Mouse (Mus musculus) adrenal gland, postnatal 36 days (tissue): ENCODE results near the gene Srms. TPM values are rescaled to one million over a fixed set of nuclear protein-coding genes. Genes with fewer than 3 reads are reported as not detected.

ENCODE experiments used
- DNase-seq, 2 experiments: peaks; one replicate each; pipeline ENCODE4 v3.0.0; 2021; ENCODE audit warnings: mixed read lengths in 1 of 2
- long read RNA-seq, 2 experiments: library from polyadenylated mRNA; stranded (forward); transcript quantifications; one replicate each; pipeline ENCODE4 v2.0.0; 2021; ENCODE audit warnings: borderline sequencing depth in 2 of 2
- total RNA-seq, 2 experiments: library from RNA; stranded (reverse); gene quantifications; 2 replicates each; pipeline ENCODE4 v1.2.3; 2021

Gene Srms
- under 1 TPM; 0.53 to 0.66 TPM for total RNA-seq
- long read RNA-seq, experiment 1, partial matches to known transcripts: 0 of 1 reads
- long read RNA-seq, experiment 1, other reads (novel, unspliced or antisense): 1 of 1 reads
- long read RNA-seq, experiment 2: 0 reads

DNA sequence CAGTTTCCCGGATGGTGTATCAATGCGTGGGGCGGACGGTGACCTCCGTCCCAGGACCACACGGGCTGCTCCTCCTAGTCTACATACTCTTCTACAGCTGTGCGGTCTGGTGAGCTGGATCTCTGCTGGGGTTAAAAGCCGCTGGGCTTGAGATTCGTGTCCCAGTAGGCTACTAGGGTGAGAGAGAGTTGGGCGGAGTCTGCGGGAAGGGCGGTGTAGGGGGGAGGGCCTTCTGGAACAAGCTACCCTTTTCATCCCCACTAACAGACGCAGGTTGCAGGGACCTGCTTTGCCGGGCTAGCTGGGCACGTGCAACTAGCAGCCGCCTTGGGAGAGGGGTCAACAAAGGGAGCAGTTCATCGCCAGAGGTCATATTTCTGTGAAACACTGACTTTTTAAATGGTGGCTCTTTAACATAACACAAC, at the start of gene Srms:
TSS of gene Srms (minus strand) at position 165 of the 425 bp plus-strand sequence.
- DNase-seq: peak; percentile 56 to 66

DNA sequence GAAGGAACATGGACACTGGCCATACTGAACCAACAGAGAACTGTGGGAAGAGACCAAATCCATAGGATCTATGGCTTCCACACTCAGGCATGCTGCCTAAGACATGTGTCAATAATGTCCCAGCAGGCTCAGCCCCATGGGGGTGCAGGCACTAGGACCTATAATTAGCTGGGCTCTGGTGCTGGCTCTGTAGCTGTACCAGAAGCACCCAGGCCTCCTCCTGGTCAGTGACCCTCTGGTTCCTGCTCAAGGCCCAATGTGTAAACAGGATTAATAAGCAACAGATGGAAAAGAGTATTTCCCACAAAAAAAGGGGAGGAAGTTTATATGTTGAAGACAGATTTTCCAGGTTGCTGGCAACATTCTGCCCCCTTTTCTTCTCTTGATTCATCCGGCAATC, 40.3 kb upstream of the Srms start:
- no peak for DNase-seq

DNA sequence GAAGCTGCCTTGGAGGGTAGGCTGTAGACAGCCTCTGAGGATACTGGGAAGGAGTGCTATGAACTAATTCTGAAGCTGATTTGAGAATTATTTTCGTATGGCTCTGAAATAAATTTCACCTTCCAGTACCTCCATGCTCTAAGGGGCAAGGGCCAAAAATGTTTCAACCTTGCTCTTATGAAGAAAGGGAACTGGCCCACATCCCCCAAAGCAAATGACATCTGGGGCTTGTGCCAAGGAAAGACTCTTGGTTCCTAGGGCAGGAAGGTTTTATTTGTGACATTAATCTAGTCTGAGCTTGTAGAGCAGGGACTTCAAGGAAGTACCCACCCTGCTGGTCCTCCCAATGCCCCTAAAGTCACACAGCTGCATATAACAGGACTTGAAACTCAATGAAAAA, 38.9 kb upstream of the Srms start:
- no peak for DNase-seq

DNA sequence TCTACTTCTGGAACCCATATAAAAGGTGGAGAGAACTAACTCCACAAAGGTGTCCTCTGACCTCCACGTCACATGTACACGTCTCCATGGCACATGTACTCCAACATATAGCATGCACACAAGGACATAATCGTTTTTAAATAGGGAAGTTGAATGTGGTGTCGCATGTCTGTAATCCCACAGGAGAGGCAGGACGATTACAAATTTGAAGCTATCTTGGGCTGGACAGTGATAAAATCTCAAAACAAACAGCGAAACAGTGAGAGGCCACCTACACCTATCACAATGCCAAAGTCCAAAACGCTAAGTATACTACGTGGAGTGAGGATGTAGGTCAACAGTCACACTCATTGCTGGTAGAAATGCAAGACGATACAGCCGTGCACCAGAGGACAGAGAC, 36.2 kb upstream of the Srms start:
- no peak for DNase-seq

DNA sequence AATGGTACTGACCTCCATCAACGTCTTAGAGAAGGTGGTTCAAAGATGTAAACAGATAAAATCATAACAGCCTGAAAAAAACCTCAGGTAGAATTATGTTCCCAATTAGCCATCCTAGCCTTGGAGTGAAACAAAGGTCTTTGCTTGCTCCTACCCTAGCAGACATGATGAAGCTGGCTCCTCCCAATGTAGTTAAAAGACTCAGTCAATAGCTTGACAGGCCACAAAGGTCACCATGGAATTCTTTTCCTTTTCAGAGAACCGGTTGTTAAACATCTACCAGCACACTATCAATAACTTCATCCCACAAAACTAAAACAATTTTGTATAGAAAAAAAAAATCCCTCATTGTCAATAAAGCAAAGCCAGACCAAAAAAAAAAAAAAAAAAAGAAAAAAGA, 32.0 kb upstream of the Srms start:
- no peak for DNase-seq

DNA sequence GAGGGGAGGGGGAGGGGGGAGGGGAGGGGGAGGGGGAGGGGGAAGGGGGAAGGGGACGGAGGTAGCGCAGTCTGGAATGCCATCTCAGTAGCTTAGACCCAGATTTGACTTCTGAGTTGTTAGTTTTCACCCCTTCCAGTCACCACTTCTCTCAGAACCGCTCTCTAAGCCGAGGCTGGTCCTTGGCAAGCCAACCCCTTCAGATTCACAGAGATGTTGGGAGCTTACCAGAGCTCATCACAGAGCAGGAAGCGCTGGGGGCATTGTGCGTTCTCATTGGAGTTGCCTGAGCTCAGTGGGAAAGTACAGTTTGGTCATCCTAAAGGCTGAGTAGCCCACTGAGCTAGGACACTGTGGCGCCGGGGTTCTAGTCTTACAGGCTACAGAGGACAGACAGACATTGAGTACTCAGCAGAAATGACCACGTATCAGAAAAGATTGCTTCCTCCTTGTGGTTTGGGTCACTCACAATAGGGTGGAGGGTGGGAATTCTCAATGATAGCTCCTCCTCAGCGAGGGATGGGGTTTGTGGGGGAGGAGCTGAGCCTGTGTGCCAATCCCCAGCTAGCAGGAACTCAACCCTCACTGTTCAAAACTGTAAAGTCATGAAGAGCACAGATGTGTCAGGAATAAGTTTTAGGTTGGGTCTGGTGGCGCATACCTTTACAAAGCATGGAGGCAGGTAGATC, 30.9 kb upstream of the Srms start:
- peak in 1 of 2 experiments; percentile 57 for DNase-seq

DNA sequence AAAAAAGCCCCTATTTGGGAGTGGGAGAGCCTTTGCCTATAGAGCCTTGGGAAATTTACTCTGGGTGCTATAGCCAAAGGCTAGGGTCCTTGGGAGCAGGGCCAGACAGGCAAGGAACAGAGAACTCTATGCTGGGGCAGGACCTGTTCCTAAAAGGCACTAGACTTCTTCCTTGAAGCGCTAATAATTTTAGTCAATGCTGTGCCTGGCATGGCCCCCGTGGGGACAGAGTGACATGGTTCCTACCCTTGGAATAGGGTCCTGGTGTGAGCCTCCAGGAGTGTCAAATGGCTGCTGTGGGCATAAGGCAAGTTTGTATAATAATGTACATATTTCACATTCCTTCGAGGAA, 29.3 kb upstream of the Srms start:
- DNase-seq: no peak

DNA sequence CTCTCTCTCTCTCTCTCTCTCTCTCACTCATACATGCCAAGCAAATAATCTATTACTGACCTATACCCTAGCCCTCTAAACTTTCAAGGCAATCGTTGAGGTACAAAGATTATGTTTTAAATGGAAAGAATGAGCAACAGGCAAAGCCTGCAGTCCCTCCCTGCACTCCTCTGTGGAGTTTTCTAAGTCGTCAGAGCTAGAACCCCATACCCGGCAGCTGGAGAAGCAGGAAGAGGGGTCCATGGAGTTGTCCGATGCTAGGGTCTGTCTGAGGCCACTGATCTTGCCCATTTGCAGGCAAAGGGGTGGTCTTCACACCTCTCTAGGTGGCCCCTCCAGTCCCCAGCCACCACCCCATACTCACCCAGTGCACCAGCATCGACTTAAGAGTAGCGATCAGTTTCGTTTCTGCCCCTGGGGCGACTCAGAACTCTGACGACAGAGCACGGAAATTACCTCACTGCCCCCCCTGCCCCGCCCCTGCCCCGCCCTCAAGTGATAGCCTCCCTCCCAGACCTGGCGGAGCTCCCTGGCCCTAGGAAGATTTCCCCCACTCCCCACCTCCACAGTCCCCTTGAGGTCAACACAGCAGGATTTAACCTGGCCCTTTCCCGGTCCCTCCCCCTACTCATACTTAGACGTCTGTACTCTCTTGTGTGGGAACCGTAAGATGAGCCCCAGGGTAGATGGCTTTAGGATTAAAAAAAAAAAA, 28.8 kb upstream of the Srms start, which contains the start of gene Helz2:
TSS of gene Helz2 (minus strand) at position 426 of the 712 bp plus-strand sequence.
- DNase-seq: peak; percentile 69 to 75

DNA sequence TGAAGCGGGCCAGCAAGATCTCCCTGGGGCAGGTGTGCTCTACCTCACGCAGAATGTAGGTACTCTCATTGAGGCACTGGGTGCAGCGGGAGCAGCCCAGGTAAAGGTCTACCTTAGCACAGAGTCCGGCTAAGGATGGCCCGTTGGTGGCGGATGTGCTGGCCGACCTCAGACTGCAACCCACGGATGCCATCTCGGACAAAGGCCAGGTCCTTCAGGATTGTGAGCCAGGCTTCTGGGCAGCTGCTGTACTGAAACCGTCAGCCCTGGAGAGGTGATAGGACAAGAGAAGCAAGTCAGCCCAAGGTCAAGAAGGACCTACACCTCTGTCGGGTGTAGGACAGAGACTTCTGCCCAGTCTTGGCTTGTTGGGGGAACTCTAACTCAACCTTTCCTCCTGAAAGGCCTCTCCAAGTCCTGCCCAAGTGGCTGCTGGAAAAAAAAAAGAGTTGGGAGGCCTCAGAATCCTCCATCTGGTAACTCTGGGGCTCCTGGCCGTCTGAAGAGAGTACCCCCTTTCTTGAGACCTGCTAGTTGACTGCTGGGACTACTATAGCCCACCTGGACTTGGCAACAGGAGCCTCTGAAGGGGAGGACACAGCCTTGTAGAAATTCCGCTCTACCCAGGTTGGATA, 27.9 kb upstream of the Srms start:
- no peak for DNase-seq

DNA sequence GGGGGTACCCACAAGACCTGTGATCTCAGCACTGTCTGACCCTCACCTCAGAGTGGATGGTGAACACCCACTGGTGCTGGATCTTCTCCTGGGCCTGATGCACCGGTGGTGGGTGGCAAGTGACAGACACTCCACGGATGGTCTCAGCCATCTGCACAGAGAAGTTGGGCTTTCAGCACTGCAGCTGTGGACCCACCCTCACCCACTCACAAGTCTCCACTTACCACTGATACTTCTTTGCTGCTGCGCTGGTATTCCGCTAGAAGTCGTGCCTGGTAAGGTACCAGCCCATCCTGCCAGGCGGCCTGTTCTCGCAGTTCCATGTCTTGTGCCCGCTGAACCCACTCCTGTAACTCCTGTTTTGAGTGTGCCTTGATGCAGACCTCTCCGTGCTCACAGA, 26.3 kb upstream of the Srms start:
- DNase-seq: no peak

DNA sequence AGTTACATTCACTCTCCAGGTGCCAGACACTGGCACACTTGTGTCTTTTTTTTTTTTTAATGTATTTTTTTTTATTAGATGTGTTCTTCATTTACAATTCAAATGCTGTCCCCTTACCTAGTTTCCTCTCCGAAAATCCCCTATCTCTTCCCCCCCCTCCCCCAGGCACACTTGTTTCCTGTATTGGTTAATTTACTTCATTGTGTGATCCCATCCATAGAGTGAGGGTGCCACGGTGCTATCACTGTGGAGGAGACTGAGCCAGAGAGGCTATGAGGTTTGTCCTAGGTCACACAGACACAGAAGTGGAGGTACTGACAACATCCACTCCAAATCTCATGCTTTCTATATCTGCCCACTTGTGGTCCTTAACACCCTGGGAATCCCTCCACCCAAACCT, 25.9 kb upstream of the Srms start:
- DNase-seq: no peak

DNA sequence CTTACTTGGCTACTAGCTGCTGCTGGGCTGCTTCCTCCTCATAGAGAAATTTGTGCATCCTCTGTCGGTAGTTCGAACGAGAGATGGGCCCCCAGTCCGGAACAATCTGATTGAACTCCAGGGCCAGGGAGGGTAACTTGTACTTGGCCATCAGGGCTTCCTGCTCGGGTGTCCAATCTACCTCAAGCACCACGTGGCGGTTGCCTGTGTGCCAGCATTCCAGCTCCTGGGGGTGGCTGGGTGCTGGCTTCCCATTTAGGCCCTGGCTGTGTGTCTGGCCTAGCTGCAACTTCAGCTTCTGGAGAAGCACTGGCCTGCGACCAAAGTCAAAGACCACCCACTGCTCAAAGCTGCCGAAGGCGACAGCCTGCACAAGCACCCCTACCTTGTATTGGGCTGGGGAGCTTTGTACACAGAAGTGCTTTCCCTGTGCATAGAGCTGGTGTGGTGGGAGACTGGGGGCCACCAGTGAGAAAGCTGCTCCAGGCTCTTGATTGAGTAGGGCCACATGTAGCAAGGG, 25.2 kb upstream of the Srms start:
- DNase-seq: no peak

DNA sequence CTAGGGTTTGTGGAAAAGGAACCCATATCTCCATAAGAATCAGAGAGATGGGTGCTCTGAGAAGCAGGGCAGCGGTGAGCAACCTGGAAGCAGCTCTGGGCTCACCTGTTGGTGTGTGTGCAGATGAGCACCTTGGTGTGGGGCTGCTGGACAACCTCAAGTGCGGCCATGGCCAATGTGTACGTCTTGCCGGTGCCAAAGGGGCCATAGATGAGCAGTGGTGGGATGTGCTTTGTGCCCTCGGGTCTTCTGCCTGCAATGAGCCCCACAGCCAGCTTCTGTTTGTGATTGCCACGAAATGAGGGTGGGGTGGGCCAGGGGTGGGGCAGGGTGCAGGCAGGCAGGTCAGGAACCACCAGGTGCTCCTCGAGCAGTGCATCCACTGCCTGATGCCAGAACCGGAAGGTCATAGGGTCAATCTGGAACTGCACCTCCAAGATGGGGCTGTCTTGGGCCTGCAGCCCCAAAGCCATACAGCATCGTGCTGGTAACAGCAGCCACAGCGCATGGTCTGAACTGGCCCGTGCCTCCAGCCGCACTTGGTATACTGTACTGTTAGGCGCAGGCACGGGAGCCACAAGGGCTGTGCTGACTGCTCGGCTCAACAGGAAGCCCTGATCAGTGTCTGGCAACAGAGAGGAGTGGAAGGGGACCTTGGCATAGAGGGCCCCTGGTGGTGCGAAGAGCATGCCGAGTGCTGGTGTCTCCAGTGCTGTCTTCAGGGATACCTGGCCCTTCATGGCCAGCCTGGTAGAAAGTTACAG, 24.4 kb upstream of the Srms start:
- no peak for DNase-seq

DNA sequence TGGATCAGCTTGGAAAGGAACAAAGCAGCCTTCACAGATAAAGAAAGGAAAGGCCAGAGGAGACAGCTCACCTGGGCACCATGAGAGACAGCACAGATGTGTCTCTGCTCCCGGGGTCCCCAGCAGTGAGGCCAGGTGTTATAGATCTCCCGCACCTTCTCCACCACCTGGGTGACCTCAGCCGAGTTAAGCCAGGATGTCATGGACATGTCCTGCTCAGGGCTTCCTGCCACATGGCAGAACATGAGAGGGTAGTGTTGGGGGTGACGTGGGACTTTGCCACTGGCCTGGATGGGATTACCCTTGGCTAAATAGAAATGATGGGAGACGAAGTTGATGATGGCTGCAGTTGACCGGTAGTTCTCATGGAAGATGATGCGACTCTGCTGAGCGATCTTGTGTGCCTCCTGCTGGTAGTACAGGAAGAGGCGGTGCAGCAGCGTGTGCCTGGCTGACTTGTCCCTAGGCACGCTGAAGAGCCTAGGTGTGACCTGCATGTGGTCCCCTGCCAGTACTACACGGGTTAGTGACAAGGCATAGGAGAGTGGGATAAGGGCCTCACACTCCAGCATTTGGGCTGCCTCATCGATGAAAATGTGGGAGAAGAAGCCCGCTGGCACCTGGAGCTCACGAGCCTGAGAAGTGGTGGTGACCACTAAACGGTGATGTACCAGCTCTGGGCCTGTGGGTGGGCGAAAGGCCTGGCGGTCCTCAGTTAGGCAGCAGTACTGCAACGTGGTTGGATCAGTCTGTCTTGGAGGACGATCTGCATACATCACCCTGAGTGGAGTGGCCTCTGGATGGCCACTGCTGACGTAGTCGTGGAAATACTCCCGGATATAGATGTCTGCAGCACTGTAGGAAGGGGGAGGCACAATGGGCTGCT, 22.9 kb upstream of the Srms start:
- no peak for DNase-seq

DNA sequence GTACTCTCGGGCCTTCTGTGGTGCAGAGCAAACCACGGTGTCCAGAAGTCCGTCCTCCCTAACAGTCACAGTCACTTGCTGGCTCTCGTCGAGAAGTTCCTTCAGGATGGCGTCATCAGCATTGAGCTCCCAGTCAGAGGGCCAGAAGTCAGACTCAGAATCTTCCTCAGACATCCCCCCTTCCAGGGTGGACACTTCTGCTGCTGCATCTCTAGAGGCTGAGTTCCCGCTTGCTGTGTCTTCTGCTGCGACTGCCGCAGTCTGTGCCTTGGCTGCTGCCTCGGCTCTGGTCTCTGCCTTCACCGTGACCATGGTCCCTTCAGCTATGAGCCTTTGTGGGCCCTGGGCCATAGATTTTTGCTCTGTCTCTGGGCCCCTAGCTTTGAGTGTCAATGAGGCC, 21.7 kb upstream of the Srms start:
- DNase-seq: no peak

DNA sequence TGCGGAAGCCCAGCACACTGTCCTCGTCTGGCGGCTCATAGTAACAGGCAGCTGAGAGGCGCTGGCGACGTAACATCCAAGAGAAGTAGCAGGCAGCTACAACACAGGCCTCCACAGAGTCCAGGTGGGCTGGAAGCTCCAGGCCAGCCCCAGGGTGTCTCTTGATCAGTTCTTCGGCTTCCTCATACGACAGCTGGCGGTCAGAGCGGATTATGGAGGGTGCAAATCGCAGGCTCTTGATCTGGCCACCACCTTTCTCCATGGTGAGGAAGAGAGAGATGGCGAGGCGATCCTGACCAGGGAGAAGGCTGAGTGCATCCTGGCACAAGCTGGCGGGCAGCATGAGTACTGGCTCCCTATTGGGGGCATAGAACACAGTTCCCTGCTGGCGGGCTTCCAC, 20.5 kb upstream of the Srms start:
- DNase-seq: no peak

DNA sequence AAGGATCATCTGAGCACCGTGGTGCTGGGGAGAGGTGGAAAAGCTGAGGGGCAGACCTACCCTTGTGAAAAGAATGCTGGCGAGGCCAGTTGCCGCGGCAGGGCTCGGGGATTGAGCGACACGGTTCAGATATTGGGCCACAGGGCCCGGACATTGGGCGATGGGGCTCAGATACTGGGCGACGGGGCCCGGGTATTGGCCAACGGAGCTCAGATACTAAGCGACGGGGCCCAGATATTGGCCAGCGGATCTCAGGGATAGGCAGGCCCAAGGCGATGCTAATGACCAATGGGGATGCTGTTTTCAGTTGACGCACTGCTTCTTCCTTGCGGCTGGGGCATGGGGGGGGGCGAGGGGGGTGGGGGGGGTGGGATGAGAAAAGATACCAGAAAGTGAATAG, 18.2 kb upstream of the Srms start:
- DNase-seq: no peak

DNA sequence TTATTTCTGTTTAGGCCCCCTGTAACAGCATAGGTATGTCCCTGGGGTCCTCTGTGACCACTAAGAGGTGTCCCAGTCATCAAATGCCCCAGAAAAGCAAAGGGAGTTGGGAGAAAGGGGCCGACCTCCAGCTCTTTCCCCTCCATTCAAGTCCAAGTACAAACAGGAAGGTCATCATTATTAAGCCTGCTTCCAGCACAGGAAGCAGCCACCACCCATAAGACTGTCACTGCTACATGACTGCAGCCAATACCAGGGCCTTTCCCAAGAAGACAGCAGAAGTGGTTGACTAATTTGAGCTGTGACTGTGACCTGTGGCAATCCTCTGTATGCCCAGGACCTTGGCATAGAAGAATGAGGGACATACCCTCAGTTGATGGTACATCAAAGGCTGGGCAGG, 15.3 kb upstream of the Srms start:
- DNase-seq: no peak

DNA sequence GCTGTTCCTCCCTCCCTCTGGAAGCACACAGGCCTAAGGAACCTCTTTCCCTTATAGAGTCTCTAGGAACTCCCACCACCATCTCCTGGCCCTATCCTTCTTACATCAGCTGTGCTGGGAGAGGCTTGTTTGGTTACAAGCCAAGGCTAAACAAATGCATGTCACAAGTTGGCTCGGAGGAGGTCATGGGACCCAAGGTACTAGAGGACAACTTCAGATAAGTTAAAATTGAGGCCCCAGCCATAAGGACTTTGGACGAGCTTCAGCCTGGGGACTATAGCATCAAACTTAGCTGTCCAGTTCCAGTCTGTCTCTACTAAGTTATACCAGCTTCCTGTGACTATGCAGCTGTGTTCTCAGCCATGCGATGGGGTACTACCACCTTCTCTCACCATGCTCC, 14.1 kb upstream of the Srms start:
- no peak for DNase-seq

DNA sequence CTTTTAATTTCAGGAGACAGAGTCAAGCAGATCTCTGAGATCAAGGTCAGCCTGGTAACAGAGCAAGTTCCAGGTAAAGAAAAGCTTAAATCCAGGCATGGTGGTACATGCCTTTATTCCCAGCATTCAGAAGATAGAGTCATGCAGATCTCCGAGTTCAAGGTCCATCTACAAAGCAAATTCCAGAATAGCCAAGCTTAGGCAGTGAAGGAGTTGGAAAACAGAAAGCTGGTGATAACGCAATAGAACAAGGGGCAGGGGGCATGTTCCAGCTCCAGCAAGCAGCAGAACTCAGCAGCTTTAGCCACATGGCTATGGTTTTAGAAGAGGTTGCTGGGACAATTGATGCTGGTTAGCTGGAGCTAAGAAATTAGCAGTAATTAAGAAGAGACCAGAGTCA, 12.0 kb upstream of the Srms start:
- no peak for DNase-seq

DNA sequence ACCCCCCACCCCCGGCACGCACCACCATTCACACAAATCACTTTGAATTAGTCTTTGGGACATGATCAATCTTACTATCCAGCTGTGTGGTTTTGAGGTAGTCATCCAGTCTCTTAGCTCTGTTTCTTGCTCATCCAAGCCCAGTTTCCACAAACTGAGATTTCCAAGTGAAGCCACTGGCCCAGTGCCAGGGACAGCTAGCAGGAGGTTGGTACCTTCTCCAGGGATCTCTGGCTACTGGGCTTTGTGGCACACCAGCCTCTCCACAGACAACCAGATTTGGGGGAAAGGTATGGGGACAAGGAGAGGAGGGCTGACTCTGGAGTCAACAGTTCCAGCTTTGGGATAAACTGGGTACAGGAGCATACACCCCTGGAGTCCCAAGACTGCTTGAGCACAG, 7.4 kb upstream of the Srms start:
- peak in 1 of 2 experiments; percentile 46 for DNase-seq
